Mouse (Mus musculus): ENCODE measurements around the gene I830077J02Rik. TPM values are rescaled to one million over a fixed set of nuclear protein-coding genes. Genes with fewer than 3 reads are reported as not detected.
"Not testable (repeated sequence)": the region's sequence is repeated elsewhere in the genome, so short reads cannot be mapped to it uniquely, and the experiment has no call there.

The I830077J02Rik gene
- total RNA-seq, 2 experiments from 2014 or later, result 22.2 to 29.2 TPM

DNA sequence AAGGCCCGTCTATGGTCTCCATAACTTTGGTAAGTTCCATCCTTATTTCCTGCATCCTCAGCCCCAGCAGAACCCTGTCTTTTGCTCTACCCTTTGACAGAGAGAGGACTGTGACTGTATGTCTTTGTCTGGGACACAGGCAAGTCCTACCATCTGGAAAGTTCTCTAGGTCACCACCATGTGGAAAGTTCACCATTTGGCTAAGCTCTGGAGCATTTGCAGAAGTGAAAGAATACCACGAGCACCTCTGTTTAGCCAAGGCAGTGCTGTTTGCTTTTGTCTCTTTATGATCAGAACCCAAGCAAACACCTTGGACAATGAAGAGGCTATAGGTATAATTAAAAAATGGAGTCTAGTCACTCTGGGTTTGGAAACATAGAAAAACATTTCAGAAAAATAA, 10.5 kb downstream of the I830077J02Rik start:
- ATAC-seq (replicated peaks; ENCODE audit: poor library complexity, severe bottlenecking), result peak; percentile 64

GRCm38 (mm10) chr3:105920743-105921142, 11.7 kb downstream of the I830077J02Rik start:
- ATAC-seq (replicated peaks; ENCODE audit: poor library complexity, severe bottlenecking), result not testable (repeated sequence)

DNA sequence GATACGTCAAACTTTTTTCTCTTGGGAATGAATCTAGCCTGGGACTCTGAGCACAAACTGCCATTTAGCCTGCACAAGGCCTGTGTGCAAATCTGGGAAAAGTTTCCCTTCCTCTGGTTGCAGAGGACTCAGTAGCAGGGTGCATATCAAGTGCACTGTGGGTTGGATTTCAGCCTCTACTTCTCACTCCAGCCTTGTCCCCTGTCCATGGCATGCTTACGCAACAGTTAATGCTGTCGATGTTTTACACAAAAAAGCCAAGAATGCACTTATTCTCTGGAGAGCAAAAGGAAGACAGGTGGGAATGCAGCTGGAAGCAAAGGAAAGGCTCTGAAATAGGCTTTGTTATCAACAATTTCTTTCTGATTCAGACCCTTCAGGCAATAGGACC, 14.1 kb downstream of the I830077J02Rik start:
- ATAC-seq (replicated peaks; ENCODE audit: poor library complexity, severe bottlenecking), result 0 out of 2 replicates have a peak, but pooled peaks have one; percentile 16

GRCm38 (mm10) chr3:105917656-105918354, 14.7 kb downstream of the I830077J02Rik start:
- ATAC-seq (replicated peaks; ENCODE audit: poor library complexity, severe bottlenecking), result no peak

- ATAC-seq (replicated peaks; ENCODE audit: poor library complexity, severe bottlenecking), result not testable (repeated sequence)
Observed at GRCm38 (mm10) chr3:105916455-105916854, 16.0 kb downstream of the I830077J02Rik start.

- no peak for ATAC-seq (replicated peaks; ENCODE audit: poor library complexity, severe bottlenecking)
Observed at GRCm38 (mm10) chr3:105915281-105915680, 17.2 kb downstream of the I830077J02Rik start.

DNA sequence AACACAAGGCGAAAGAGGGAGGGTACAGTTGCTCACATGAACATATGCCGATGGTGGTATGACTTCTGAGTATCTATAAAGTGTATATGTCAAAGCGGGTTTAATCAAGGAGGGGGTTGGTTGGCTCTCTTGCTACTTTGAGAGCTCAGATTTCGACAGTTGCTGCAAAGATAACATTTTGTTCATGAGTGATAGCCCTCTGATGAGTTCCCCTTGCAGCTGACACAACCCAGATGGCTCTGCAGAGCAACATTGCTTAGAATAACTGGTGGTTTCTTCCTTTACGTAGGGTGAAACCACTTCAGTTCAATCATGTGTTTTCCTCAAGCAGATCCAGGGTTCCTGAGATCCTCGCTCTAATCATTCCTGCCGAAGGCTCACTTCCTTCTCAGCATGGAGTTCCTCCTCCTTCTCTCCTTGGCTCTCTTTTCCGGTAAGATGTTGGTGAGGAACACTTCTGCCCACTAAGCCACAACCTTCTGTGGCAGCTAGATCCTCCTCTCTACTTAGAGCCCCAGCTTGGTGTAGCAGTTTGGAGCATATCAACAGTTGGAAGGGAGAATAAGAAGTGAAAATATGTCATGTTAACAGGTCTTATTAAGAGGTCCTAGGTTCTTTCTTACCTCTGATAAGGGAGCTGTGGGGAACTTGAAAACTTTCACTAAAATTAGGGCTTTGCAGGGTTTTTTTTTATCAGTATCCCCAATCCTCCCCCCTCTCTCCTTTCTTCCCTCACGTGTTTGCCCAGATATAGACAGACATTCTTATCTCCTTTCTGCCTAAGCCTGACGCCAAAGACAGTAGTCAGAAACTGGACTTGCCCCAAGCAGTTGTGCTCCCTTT, 18.4 kb downstream of the I830077J02Rik start:
- peak; percentile 48 for ATAC-seq (replicated peaks; ENCODE audit: poor library complexity, severe bottlenecking)

DNA sequence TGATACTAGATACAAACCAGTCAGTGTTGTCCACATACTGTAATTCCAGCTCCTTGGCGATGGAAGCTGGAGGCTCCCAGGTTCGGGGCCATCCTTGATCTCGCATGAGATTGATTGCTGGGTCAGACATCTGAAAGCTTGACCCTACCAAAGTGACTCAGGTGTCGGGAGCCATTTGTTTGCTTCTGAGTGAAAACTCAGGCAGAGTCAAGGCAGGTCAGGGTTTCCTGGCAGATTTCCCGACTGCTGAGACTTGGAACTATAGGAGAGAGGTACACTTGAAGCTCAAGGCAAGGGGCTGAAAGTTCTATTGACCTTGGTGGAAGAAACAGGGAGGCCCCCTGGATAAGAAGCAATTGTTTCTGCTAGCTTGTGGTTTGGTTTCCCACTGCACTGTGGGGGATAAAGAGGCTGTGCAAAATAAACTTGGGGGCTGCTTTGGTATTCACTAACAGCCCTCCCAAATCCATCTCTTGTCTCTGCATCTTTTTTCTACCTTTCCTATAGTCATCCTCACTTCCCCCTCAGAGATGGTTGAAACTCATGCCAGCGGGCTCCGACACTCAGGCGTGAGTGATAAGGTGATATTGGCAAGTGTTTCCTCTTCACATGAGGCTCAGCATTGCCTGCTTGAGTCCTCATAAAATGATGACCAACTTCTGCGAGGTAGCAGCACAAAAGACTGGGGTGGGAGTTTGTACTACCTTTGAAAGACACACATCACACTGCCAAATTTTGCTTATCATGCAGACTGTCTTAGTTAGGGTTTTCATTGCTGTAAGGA, 20.2 kb downstream of the I830077J02Rik start:
- ATAC-seq (replicated peaks; ENCODE audit: poor library complexity, severe bottlenecking), result no peak

DNA sequence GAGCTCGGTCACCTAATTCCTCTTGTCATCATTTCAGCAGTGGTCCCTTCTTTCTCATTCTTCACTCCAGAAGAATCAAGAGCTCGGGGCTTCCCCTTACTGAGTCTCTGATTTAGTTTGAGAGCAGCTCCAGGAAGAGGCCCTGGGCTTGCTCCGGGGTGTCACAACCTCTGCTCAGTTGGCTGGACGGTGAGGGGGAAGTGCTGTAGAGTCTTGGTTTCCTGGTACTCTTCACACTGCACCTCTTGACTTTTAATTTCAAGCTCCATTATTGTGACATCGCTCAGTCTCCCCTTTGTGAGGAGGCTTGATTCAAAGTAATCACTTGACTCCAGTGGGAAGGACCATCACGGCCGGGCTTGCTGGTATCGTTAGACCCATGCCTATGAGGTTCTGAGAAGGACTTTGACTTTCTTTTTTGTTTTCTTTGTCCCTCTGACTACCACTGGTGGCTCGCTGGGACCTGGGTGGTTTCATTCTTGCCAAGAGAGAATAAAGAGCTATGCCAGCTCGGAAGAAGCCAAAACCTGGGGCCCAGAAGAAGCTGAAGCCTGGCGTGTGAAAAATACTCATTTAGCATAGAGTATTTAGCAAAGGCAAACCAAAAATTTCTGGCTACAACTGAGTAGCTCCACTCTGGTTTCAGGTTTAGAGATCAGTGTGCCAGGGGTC, 21.8 kb downstream of the I830077J02Rik start:
- ATAC-seq (replicated peaks; ENCODE audit: poor library complexity, severe bottlenecking), result peak; percentile 83

- no peak for ATAC-seq (replicated peaks; ENCODE audit: poor library complexity, severe bottlenecking)
Observed at GRCm38 (mm10) chr3:105908976-105909375, 23.5 kb downstream of the I830077J02Rik start.

DNA sequence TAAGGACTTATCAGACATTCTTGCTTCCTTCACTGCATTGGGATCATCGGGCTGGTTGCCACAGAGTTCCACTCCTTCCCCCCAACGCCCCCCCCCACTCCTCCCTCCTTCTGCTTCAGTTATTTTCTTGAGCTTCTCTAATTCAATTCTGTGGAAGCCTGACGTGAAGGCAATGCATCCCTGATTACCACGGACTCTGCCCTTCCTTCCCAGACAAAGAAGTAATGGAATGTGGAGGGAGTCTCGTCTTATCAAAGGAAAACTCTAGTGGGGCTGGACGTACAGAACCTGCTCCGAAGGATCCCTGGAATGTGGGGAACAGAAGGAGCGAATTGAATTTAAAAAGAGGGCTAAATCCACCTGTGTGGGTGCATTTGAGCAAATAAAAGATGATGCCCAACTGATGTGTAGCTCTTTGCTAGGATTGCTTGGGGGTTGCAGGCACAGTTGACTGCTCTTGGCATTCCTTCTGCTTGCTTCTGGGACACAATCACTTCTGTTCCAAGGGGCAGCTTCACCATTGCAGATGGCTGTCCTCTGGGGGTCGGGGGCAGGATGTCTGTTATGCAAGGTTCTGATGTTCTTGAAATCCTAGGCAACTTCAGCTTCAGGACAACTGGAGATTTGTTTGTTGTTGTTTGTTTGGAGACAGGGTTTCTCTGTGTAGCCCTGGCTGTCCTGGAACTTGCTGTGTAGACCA, 24.4 kb downstream of the I830077J02Rik start:
- no peak for ATAC-seq (replicated peaks; ENCODE audit: poor library complexity, severe bottlenecking)

DNA sequence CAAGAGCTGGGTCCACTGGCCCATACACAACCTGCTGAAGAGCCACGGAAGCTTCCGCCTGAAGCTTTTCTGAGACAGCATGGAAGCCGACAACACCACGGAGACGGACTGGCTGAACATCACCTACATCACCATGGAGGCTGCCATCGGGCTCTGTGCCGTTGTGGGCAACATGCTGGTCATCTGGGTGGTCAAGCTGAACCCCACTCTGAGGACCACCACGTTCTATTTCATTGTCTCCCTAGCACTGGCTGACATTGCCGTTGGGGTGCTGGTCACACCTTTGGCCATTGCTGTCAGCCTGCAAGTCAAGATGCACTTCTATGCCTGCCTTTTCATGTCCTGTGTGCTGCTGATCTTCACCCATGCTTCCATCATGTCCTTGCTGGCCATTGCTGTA, 27.7 kb downstream of the I830077J02Rik start:
- no peak for ATAC-seq (replicated peaks; ENCODE audit: poor library complexity, severe bottlenecking)

DNA sequence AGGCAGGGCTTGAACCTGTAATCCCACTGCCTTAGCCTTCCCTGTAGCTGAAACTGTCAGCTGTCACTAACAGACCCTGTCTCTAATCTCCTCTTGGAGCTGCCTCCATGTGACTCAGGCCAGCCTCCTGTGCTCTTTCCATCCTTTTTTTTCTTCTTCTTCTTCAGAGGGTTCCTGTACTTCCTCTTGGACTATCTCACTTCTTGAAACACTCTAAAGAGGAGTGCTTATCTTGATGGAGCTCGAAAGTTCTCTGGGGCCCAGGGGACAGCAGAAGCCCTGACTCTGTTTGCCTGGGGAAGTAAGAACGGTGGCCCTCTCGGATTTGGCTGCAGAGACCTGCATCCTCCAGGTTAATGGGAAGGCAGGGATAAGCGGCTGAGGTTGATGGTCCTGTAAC, 28.3 kb downstream of the I830077J02Rik start:
- peak; percentile 40 for ATAC-seq (replicated peaks; ENCODE audit: poor library complexity, severe bottlenecking)

GRCm38 (mm10) chr3:105901468-105901867, 31.0 kb downstream of the I830077J02Rik start:
- no peak for ATAC-seq (replicated peaks; ENCODE audit: poor library complexity, severe bottlenecking)

DNA sequence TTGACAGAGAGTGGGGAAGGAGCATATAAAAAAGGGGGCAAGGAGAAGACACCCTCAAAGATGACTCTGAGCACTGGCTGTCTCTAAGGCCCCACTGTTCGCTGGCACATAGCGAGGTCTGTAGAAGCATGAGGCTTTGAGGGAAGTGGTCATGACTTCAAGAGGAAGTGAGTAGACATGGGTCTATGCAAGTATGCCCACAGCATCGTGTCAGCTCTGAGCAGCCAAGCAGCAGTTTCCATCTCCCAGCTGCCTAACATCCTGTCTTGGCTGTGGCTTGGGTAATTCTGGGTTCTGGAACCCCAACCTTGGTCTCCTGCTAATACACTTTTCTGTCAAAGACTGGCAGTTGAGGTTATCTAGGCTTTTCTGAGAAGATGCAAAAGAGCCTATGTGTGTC, 31.7 kb downstream of the I830077J02Rik start:
- peak; percentile 71 for ATAC-seq (replicated peaks; ENCODE audit: poor library complexity, severe bottlenecking)

- peak; percentile 18 for ATAC-seq (replicated peaks; ENCODE audit: poor library complexity, severe bottlenecking)
Observed at GRCm38 (mm10) chr3:105900266-105900665, 32.2 kb downstream of the I830077J02Rik start.

DNA sequence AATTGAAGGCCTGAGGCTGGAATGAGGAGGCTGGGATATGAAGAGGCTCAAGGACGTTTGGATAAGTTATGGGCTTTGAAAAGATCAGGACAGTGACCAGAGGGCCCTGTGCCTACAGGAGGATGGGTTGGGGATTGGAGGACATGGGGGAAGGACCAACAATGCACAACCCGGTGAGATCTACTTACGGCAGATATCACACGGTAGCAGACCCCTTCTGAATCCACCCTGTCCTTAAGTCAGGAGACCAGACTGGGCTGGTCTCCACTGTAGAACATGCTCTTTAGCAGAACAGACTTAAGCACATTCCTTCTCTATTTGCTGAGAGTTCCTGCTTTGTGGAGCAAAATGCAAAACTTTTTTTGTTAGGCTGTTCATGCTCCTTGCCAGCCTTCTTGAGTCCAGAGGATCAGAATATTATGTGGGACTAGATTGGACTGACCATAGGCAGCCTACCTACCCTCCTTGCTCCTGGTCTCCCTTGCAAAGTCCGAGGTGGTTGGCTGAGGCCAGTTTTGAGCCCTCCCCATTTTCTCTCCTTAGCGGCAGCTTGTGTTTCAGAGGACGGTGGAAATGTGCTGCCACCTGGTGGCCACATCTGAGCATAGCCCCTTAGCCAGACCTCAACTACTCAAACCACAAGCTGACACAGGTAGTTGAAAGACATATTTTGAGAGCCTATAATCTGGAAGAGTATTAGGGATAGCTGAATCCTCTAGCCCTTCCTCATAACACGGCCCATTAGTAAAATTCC, 32.9 kb downstream of the I830077J02Rik start:
- ATAC-seq (replicated peaks; ENCODE audit: poor library complexity, severe bottlenecking), result peak; percentile 20

- ATAC-seq (replicated peaks; ENCODE audit: poor library complexity, severe bottlenecking), result no peak
Observed at GRCm38 (mm10) chr3:105898861-105899260, 33.6 kb downstream of the I830077J02Rik start.

GRCm38 (mm10) chr3:105898325-105898724, 34.1 kb downstream of the I830077J02Rik start:
- peak; percentile 44 for ATAC-seq (replicated peaks; ENCODE audit: poor library complexity, severe bottlenecking)

Data from granulocyte monocyte progenitor cell, adult 5-6 weeks (primary cell).